Comparison of ENCODE assay signal across 9 mouse cellular contexts in genomic region chr2:173583455-173583854, GRCm38 (mm10). TPM values are rescaled to one million over a fixed set of nuclear protein-coding genes. Genes with fewer than 3 reads are reported as not detected.
DNase-seq lines count a peak whose midpoint lies in the region; ATAC-seq and TF ChIP-seq lines count a peak whose summit lies in the region.
"Had no signal": no experiment of that assay in that cellular context is flagged by ENCODE, and none has a peak within 500 bp of the region (broad histone marks: within the 10 kb centered on the region; RNA-seq: fewer than 3 reads in every experiment).

No protein-coding gene starts in this region.

- intact Hi-C loops in left cerebral cortex, postnatal 36 days (cut with DNase I), result loop anchor here (10.0 kb wide), 1 partner anchor 491 kb away; the partner anchor contains the start of gene Stx16

- DNase-seq in hindbrain, embryonic 11.5 days (ENCODE audit: low spot score), result peak; percentile 72
- DNase-seq in A20 (ENCODE audit: low read depth, low spot score), result peak; percentile 49
- no peak for DNase-seq in G1E (ENCODE audit: low spot score)
- DNase-seq in gastrocnemius, postnatal 4 days (ENCODE audit: low spot score in 2 of 2), result peak; percentile 50 to 63
- peak; percentile 19 for DNase-seq in skeletal muscle tissue, adult 2 months (ENCODE audit: low read depth, low spot score)
- DNase-seq in left cerebral cortex, adult 9 months (ENCODE audit: low spot score in 2 of 2), result no peak
- DNase-seq in left cerebral cortex, postnatal 36 days (ENCODE audit: low spot score in 2 of 2), result no peak

- H3K9me3 ChIP-seq in hindbrain, embryonic 11.5 days (ENCODE audit: control insufficient read depth, low read length), result no peaks in the 10 kb centered on the region
- H3K9me3 ChIP-seq in hindbrain, embryonic 12.5 days (replicated peaks), result no peaks in the 10 kb centered on the region; the same call in 1 of the 2 replicates
- peaks cover 27% of the 10 kb centered on the region for H3K9me3 ChIP-seq in G1E (replicated peaks)

- no peak for ATAC-seq in hindbrain, embryonic 11.5 days (ENCODE audit: low FRiP score)
- ATAC-seq in hindbrain, embryonic 12.5 days (ENCODE audit: low FRiP score), result no peak
- no peak for ATAC-seq in G1E (ENCODE audit: extremely low read depth, insufficient number of reproducible peaks, low FRiP score, poor library complexity, severe bottlenecking)

- H3K4me3 ChIP-seq in hindbrain, embryonic 11.5 days (ENCODE audit: low read depth, low read length), result no peak overlapping the region
- no peak overlapping the region for H3K4me3 ChIP-seq in hindbrain, embryonic 12.5 days
- H3K4me3 ChIP-seq in G1E (ENCODE audit: low read depth, low read length), result no peak overlapping the region

- H3K4me2 ChIP-seq in hindbrain, embryonic 11.5 days (replicated peaks; ENCODE audit: low read depth, low read length), result no peak overlapping the region
- H3K4me2 ChIP-seq in hindbrain, embryonic 12.5 days (replicated peaks), result no peak overlapping the region

- H3K27me3 ChIP-seq in hindbrain, embryonic 11.5 days (ENCODE audit: control insufficient read depth, insufficient read depth, low read length), result peaks cover 7% of the 10 kb centered on the region
- H3K27me3 ChIP-seq in hindbrain, embryonic 12.5 days, result peaks cover 28% of the 10 kb centered on the region
- H3K27me3 ChIP-seq in G1E (ENCODE audit: insufficient read depth, low read length), result no peaks in the 10 kb centered on the region

- H3K9ac ChIP-seq in hindbrain, embryonic 11.5 days (ENCODE audit: low read depth, low read length), result no peak overlapping the region
- no peak overlapping the region for H3K9ac ChIP-seq in hindbrain, embryonic 12.5 days

- no peaks in the 10 kb centered on the region; the same call in 1 of the 2 replicates for H3K4me1 ChIP-seq in hindbrain, embryonic 11.5 days (replicated peaks; ENCODE audit: control insufficient read depth, insufficient read depth, low read length)
- H3K4me1 ChIP-seq in hindbrain, embryonic 12.5 days, result peaks cover 12% of the 10 kb centered on the region
- H3K4me1 ChIP-seq in G1E (ENCODE audit: insufficient read depth, low read depth, low read length), result no peaks in the 10 kb centered on the region

- H3K36me3 ChIP-seq in hindbrain, embryonic 11.5 days (ENCODE audit: control insufficient read depth, insufficient read depth, low read length), result no peaks in the 10 kb centered on the region
- 0 out of 2 replicates have a peak, but pooled peaks cover 4% of the 10 kb centered on the region for H3K36me3 ChIP-seq in hindbrain, embryonic 12.5 days
- H3K36me3 ChIP-seq in G1E (replicated peaks), result peaks cover 33% of the 10 kb centered on the region

- 40% methylated on average over 5 of the region's 5 CpGs for WGBS in hindbrain, embryonic 11.5 days
- 34% methylated on average over 5 of the region's 5 CpGs for WGBS in hindbrain, embryonic 12.5 days

- 0 out of 2 replicates have a peak, but pooled peaks have one; percentile 10 for TF ChIP-seq CTCF in G1E (IDR thresholded peaks at IDR 0.05; ENCODE audit: low read depth, low read length)

- H3K27ac ChIP-seq in hindbrain, embryonic 11.5 days (ENCODE audit: low read depth, low read length), result no peak overlapping the region
- no peak overlapping the region for H3K27ac ChIP-seq in hindbrain, embryonic 12.5 days

RNA-seq across cellular contexts. Expression of gene Ankrd60, which starts 5.3 kb away (rescaled TPM):
- not detected in 2 replicates for polyA plus RNA-seq in hindbrain, embryonic 11.5 days (2014; fragmentation: Nextera tagmentation; extraction: Ambion mirVana)
- polyA plus RNA-seq in hindbrain, embryonic 12.5 days (2016; fragmentation: Nextera tagmentation; extraction: Ambion mirVana), result not detected in 2 replicates
- total RNA-seq in G1E (2014; fragmentation: Nextera tagmentation) (not detected in 2 replicates), G1E (2017) (not detected in 2 replicates)
- not detected in 2 replicates for polyA plus RNA-seq in G1E (2012)
- not detected for total RNA-seq in gastrocnemius, postnatal 4 days (2021)
- total RNA-seq in left cerebral cortex, postnatal 36 days (2021), result not detected
- polyA plus RNA-seq: large intestine, adult 2 months had no signal

Comparison
In these comparisons a context has a peak if more than half of its experiments do, and no peak if none do; other contexts are left out.
1. DNase-seq: peak in hindbrain, embryonic 11.5 days (single experiment), A20 (single experiment), gastrocnemius, postnatal 4 days (2 of 2) and skeletal muscle tissue, adult 2 months (single experiment); none in G1E (single experiment), left cerebral cortex, adult 9 months (0 of 2) and left cerebral cortex, postnatal 36 days (0 of 2).